Mouse (Mus musculus): ENCODE data around the gene Olfr1265.

DNA sequence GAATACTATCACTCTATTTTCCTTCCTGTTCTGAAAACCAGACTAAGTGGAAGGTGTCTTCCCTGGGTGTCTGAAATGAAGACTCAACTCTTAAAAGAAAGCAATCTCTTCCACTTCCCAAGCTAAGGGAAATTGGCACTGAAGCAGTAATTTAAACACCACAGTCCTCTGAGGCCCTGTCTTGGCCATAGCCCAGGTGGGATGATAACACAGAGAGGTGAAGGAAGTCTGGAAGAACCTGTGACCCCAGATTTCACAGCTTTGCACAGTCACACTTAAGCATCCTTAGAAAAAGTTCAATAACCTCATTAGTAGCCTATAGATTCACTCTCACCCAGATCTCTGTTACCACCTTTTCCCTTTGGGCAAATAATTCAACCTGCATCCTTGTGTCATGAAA lies 28.4 kb downstream of the Olfr1265 start, which contains the start of gene Olfr140:
- no peak for TF ChIP-seq CTCF (conservative IDR thresholded peaks at IDR 0.05; ENCODE audit: low read length)
- TF ChIP-seq NANOG (IDR thresholded peaks at IDR 0.05; ENCODE audit: borderline replicate concordance, low read length): no peak
